Mouse (Mus musculus) megakaryocyte-erythroid progenitor cell, adult 5-6 weeks (primary cell): Measurements from ENCODE around the gene Hsp90b1. TPM values are rescaled to one million over a fixed set of nuclear protein-coding genes. Genes with fewer than 3 reads are reported as not detected.
"Not testable (repeated sequence)": the region's sequence is repeated elsewhere in the genome, so short reads cannot be mapped to it uniquely, and the experiment has no call there.

Experiments used
- ATAC-seq: replicated peaks from 2 replicates; pipeline ENCODE4 v1.8.0; 2016; ENCODE audit warnings: mild to moderate bottlenecking, inconsistent platforms; ENCODE audit not compliant: severe bottlenecking, poor library complexity, low FRiP score, low TSS enrichment
- total RNA-seq, 2 experiments: library from RNA; stranded (forward) in 1 of 2; stranded (reverse) in 1 of 2; fragments of 200-1000, 215-1000 nt in 1 of 2; fragments of >200 nt in 1 of 2; fragmentation: Nextera tagmentation in 1 of 2; gene quantifications; 2 replicates each; pipeline ENCODE4 v1.2.3; 2014 to 2017

Hsp90b1 gene
- total RNA-seq (2014; fragmentation: Nextera tagmentation), result 208 and 247 TPM in 2 replicates
- total RNA-seq (2017), result 568 and 595 TPM in 2 replicates

- peak; percentile 90 for ATAC-seq
These were observed at the start of gene Hsp90b1, which contains the start of gene Ttc41 for GRCm38 (mm10) chr10:86705318-86705921. Gene Hsp90b1 (minus strand): TSS chr10:86705509. Gene Ttc41 (plus strand): TSS chr10:86705811.

- ATAC-seq, result no peak
These were observed 39.0 kb upstream of the Hsp90b1 start for GRCm38 (mm10) chr10:86744306-86744705.

GRCm38 (mm10) chr10:86742918-86743317 is 37.6 kb upstream of the Hsp90b1 start:
- ATAC-seq, result no peak

- no peak for ATAC-seq
These were observed 29.7 kb upstream of the Hsp90b1 start for GRCm38 (mm10) chr10:86735036-86735435.

- no peak for ATAC-seq
These were observed 26.2 kb upstream of the Hsp90b1 start for GRCm38 (mm10) chr10:86731500-86731863.

- peak; percentile 69 for ATAC-seq
These were observed 25.7 kb upstream of the Hsp90b1 start for GRCm38 (mm10) chr10:86730823-86731499.

- no peak for ATAC-seq
These were observed 22.9 kb upstream of the Hsp90b1 start for GRCm38 (mm10) chr10:86728176-86728575.

GRCm38 (mm10) chr10:86727548-86727980 is 22.3 kb upstream of the Hsp90b1 start:
- peak; percentile 73 for ATAC-seq

- ATAC-seq, result no peak
These were observed 6.8 kb upstream of the Hsp90b1 start for GRCm38 (mm10) chr10:86712156-86712555.

- no peak for ATAC-seq
These were observed 1.8 kb upstream of the Hsp90b1 start for GRCm38 (mm10) chr10:86707134-86707533.

GRCm38 (mm10) chr10:86705922-86706752 is 828 bp upstream of the Hsp90b1 start:
- ATAC-seq, result peak; percentile 77

GRCm38 (mm10) chr10:86704589-86705191 is 619 bp downstream of the Hsp90b1 start:
- ATAC-seq, result peak; percentile 1; the same call in 1 of the 2 replicates

- no peak for ATAC-seq
These were observed 1.2 kb downstream of the Hsp90b1 start for GRCm38 (mm10) chr10:86704141-86704540.

- ATAC-seq, result no peak
These were observed 1.9 kb downstream of the Hsp90b1 start for GRCm38 (mm10) chr10:86703375-86703774.

GRCm38 (mm10) chr10:86702312-86702920 is 2.9 kb downstream of the Hsp90b1 start:
- no peak for ATAC-seq

GRCm38 (mm10) chr10:86700973-86701372 is 4.3 kb downstream of the Hsp90b1 start:
- ATAC-seq, result no peak

- ATAC-seq, result no peak
These were observed 5.1 kb downstream of the Hsp90b1 start for GRCm38 (mm10) chr10:86700251-86700650.

GRCm38 (mm10) chr10:86686017-86686360 is 19.3 kb downstream of the Hsp90b1 start:
- not testable (repeated sequence) for ATAC-seq
